Mouse (Mus musculus) natural killer cell, adult 2 months (primary cell): ENCODE data around the gene Ern1.

Experiments used
- DNase-seq, 2 experiments: peaks; one replicate each; pipeline ENCODE4 v3.0.0; 2022; ENCODE audit warnings: low spot score in 2 of 2

Gene Ern1

DNA sequence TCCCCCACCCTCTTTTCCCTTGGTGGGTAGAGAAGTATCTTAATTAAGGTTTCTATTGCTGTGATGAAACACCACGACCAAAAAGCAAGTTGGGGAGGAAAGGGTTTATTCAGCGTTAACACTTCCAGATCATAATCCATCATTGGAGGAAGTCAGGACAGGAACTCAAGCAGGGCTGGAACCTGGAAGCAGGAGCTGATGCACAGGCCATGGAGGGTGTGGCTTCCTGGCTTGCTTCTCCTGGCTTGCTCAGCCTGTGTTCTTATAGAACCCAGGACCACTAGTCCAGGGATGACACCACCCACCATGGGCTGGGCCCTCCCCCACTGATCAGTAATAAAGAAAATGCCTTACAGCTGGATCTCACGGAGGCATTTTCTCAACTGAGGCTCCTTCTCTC, 96.9 kb downstream of the Ern1 start:
- no peak for DNase-seq

DNA sequence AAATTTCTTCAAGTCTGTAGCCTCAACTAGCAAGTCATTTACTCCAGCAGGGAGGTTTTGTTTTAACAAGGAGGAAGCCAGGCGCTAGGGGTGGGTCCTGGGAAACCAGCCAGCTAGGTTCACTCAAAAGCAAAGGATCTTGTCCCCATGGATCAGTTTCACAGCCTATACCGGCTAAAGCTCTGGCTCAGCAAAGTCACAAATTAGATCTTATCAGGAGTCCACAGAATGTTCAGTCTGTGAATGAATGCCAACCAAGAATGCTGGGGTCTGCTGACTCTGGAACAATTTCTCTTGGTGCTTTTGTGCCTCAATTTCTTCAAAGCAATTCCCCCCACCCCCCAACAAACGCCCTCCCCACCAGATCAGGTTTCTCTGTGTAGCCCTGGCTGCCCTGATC, 98.0 kb downstream of the Ern1 start:
- DNase-seq = no peak

DNA sequence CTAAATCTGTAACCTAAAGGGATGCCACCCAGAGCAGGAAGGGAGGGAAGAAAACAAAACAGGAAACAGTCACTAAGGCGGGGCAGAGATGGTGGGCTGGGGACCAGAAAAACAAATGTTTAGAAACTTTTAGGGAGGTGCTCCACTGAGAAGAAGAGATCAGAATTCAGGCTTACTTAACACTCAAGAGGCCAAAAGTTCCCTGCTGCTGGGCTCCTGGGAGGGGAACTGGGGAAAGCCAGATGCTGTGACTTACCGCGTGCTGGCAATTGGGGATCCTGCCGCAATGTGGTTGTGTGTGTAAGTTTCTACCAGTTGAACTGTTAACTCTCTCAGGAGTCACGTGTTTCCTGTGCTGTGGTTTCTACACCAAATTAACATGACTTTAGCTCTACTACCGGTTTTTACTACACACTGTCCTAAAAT, 99.8 kb downstream of the Ern1 start, which contains the start of gene Icam2:
Icam2 (minus strand) TSS at position 285 of the 426 bp plus-strand sequence.
- DNase-seq = peak; percentile 78 to 81

DNA sequence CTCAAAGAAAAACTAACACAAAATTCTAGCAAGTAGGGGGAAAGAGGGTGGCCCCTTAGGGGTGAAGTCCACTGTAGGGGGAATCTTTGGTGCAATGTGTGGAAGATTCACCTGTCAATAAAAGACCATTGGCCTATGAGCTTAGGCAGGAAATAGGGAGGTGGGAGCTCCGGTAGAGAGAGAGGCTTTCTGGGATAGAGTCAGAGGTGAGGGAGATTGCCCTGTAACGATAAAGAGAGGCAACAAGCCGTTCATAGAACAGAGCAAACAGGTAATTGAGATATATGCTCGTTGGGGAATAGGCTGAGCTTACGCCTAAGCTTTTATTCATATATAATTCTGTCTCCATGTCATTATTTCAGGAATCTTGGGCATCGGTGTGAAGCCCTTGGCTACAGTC, 100.6 kb downstream of the Ern1 start:
- peak; percentile 30 to 34 for DNase-seq

GRCm38 (mm10) chr11:106386409-106386808, 101.2 kb downstream of the Ern1 start:
- no peak for DNase-seq

DNA sequence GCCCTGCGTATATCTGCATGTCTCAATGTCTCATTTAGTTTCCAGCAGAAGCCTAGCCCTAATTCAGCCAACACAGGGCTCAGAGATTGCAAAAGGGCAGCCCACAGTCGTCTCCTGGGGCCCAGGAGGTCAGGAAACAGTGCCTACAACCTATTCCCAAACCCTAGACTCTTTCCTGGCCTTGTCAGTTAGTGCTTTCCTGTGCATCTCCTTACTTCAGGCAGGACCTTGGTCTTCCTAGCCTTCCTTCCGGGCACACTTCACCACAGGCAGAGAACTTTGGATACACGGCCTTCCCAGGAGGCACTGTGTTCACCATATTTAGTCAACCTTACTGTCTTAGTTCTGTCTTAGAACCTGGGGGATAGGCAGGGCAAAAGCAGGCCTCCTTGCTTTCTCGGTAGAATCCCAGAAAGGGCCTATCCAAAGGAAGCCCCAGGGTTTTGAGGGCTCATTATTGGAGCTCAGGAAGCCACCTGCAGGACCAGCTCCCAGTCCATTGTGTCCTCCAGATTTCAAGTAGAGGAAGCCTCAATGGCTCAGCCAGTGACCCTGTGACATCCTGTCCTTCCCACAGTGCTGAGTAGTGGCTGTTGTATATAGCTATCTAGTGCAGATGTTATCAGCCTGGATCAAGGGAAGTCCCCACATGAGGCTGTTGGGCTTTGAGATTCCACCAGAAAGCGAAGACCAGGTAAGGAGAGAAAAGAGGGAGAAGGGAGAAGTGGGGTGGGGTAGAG, 104.4 kb downstream of the Ern1 start:
- DNase-seq = no peak

DNA sequence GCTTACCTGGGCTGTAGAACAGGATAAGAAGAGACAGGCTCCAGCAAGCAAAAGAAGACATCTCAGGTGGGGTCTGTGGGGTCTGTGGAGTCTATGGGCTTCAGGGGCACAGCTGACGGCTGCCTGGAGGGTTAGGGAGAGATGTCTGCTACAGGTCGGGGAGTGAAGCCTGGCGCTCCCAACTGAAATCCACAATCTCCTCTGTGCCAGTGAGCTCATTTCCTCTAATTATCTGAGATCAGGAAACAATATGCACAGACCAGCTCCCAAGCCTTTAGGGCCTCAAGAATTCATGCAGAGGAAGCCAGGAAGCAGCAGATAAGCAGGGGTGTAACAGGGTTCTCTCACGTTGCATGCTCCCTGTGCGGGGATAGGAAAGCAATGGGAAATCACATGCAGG, 105.2 kb downstream of the Ern1 start:
- no peak for DNase-seq

DNA sequence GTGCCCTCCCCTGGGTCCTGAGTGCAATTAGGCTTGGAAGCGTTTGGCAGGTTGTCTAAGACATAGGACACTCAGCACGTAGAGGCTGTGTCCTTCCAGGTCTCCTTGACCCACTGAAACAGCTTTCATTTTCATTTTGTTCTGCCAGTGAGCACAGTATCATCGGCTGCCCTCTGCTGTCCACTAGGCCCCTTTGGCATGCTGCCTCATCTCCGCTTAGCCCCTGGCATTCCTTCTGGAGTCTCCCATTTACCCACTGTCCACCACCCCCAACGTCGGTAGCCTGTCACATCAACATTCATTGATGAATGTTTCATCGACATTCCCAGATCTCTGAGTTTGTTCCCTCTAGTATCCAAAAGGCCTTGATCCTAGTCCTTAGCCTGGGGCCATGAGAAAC, 105.8 kb downstream of the Ern1 start:
- no peak for DNase-seq

GRCm38 (mm10) chr11:106381011-106381410, 106.6 kb downstream of the Ern1 start:
- DNase-seq = no peak

- DNase-seq = no peak
These were observed 112.7 kb downstream of the Ern1 start for GRCm38 (mm10) chr11:106374979-106375378.

DNA sequence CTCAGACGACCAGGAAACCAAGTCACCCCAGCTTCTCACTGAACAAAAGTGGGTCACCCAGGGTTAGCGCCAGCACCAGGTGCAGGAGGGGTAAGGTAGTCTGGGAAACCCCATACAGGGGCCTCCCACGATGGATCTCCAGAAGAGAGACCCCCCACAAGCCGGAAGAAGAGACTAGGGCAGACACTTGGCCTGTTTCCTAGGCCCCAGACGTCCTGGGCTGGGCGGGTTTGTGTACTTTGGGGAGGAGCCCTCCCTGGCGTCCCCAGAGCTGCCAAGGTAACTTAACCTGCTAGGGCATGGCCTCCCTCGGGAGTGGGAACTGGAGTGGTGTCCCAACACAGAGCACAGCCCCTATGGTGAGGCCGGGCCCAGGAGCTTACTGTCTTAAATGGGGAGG, 113.1 kb downstream of the Ern1 start:
- DNase-seq = no peak

- DNase-seq = no peak
These were observed 113.7 kb downstream of the Ern1 start for GRCm38 (mm10) chr11:106373998-106374397.

DNA sequence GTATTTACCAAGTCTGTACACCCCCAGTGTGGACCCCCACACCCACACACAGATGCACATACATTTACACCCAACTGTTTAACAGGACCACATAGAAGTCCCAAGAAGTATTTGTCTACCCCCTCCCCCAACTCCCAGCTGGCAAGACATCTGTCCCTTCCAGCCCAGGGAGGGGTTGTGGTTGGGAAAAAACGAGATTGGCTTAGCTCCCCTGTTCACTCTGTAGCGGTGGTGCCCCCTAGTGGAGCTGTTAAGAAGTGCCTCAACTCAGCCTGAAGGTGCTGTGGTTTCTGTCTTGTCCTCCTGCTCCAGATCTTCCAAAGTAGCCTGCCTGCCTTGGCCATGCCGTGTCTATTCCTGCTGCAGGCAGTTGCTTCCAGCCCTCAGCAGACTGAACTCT, 121.3 kb downstream of the Ern1 start:
- peak; percentile 50 to 72 for DNase-seq

DNA sequence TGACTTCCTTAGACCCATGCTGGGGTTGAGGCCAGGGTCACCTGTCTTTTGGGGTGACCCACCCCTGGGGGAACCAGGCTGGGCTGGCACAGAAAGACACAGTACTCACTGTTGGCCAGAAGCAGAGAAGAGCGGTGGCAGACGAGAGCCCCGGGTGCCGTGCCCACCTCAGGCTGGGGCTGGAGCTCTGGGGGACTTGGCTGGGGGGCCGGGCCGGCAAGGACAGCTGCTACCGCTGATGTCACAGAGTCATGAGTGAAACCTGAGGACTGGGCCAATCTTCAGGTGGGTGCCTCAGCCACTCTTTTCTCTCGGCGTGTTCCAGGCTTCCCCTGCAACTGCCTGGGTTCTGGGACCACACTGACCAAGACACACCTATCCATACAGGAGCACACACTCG, 122.3 kb downstream of the Ern1 start, which contains the start of gene Prr29:
Prr29 (plus strand) TSS at position 107 of the 400 bp plus-strand sequence.
- DNase-seq = no peak

DNA sequence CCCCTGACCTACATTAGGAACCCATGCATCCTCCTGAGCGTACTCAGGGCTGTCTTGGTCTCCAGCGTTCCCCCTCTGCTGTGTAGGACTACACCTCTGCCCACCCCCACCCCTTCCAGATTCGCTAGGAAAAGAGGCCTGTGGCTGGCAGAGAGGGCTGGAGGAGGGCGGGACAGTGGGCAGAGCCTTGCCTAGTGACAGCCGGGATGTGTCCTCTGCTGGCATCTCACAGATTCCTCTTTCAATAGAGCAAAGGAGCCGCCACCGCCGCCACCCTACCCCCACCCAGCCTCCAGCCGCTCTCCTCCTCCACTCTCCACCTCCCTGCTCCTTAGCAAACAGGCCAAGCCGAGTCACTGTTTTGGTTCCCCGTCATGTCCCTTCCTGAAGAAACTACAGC, 122.9 kb downstream of the Ern1 start:
- no peak for DNase-seq

DNA sequence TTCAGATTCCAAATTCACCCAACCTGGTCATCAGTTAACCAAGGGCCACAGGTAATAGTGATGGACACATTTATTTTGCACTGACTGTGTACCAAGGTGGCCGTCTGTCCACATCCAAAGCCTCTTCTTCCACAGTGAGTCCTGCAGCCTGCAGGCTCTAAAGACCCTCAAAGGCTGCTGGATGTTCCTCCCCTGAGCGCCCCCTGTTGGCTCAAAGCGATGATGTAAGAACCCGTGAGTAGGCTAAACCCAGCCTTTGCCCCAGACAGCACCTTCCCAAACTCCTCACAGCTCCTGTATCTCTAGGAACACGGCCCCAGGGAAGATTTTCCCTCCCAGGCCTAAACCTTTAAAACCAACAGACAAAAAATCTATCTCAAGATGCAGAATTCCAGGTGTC, 128.3 kb downstream of the Ern1 start:
- peak in 1 of 2 experiments; percentile 31 for DNase-seq

DNA sequence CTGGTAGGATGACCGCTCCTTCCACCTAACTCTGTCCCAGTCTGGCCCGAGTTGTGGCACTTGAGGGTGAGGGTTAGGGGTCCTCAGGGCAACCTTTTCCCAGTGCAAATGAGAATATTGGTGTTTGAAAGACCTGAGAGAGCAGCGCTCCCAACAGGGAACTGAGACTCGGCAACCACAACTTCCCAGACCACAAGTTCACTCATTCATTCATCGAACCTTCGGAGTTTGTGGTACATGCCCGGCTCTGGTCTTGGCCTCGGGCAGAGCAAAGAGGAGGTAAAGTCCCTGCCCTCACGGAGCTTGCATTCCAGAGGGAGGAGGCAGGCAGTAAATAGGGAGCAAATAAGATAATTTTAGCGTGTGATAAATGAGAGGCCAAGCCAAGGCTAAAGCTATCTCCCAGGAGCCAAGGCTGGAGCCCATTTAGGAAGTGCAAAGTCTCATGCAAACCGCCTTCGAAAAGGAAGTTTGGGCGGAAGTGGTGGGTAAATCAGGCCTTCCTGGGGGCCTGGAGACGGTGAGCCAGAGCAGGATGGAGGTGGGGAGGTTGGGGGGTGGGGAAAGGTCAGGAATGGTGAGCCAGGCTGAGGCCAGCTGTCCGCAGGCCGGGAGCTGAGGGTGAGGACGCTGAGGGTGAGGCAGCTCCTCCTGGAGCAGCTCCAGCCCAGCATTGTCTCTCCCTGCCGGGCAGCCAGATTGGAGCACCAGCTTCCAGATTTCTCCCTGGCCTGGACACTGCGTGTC, 132.1 kb downstream of the Ern1 start:
- DNase-seq = no peak

GRCm38 (mm10) chr11:106354181-106354580, 133.5 kb downstream of the Ern1 start:
- no peak for DNase-seq

DNA sequence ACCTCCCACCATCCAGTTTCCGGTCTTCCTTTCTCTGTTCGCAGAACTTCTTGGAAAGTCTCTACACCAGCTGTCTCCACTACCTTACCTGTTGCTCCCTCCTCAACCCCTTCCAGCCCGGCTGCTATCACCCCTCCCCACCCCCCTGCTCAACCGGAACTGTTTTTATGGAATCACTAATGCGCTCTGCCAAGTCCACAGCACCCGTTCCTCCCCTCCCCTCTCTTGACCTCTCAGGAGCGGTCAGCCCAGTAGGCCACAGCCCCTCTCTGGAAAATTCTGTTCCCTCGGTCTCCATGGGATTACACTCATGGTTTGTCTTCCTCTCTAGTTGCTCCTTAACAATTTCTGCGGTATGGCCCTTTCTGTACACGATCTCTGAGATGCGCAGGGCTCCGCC, 134.5 kb downstream of the Ern1 start, which contains the start of gene Scn4a:
Scn4a (minus strand) TSS at position 101 of the 400 bp plus-strand sequence.
- DNase-seq = no peak

DNA sequence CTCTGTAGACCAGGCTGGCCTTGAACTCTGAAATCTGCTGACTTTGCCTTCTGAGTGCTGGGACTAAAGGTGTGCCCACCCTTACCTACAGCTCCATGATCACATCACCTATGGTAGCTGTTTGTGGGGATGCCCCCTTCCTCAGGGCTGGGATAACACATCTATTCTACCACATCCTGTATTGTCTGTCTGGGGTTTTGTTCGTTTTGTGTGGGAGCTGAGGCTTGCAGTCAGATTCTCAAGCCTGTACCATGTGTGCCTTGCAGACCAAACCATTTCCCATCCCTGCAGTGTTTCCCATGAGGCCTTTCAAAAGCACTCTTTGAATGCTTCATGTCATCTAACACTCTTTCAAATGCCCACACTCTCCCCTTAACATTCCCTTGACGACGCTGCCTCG, 135.7 kb downstream of the Ern1 start:
- no peak for DNase-seq

DNA sequence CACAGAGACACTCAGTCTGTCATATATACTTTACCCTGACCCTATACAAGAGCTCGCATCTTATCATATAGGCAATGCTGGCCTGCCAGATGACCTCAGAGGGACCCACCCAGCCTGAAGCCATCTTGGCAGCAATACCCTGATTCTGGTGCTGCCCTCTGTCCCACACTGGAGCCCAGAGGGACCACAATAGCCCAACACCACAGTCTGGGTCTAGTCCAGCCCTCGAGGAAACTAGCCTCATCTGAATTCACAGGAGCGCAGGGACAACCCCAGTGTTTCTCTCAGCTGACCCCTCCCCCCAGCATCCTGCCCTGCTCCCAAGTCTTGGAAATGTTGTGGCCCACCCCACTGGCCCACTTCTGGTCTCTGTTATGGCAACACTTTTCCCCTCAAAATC, 136.4 kb downstream of the Ern1 start:
- no peak for DNase-seq

DNA sequence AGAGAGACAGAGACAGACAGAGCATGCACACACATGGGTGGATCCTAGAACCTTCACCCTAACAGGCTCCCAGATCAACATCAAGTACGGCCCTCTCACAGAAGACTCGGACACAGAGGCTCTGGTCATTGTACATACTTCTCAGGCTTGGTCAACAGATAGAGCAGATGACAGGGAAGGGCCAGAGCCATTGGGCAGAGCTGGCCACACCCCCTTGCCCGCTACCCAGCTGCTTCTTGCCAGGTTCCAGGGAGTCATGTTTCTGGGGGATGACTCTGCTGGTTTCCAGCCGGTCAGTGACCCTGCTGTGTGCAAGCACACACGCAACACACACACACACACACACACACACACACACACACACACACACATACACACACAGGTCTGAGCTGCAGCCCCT, 136.8 kb downstream of the Ern1 start:
- DNase-seq = no peak

- DNase-seq = no peak
These were observed 137.9 kb downstream of the Ern1 start for GRCm38 (mm10) chr11:106349772-106350171.
